Mouse (Mus musculus) forebrain, embryonic 11.5 days (tissue): ENCODE data around the gene Clasrp. TPM values are rescaled to one million over a fixed set of nuclear protein-coding genes. Genes with fewer than 3 reads are reported as not detected.

Experiments
- ATAC-seq: fragments of 200-750 bp; cut with Nextera tagmentation; replicated peaks from 2 replicates; pipeline ENCODE4 v1.8.0; 2017; ENCODE audit warnings: moderate TSS enrichment; ENCODE audit not compliant: low FRiP score
- DNase-seq: peaks from one replicate; pipeline ENCODE4 v3.0.0-alpha.2; 2017; ENCODE audit warnings: low spot score
- H3K27ac ChIP-seq: fragments of 300-500 bp; sonication (generic); 2 replicates; pipeline ENCODE4 v1.5.1; 2014; ENCODE audit warnings: low read depth, low read length
- H3K27me3 ChIP-seq: fragments of 300-500 bp; sonication (generic); 2 replicates; pipeline ENCODE4 v1.6.1; 2014; ENCODE audit warnings: mild to moderate bottlenecking, low read length, mixed read lengths; ENCODE audit not compliant: control insufficient read depth, insufficient read depth
- H3K36me3 ChIP-seq: fragments of 300-500 bp; sonication (generic); 2 replicates; pipeline ENCODE4 v1.6.1; 2014; ENCODE audit warnings: mild to moderate bottlenecking, low read length, moderate library complexity, mixed read lengths; ENCODE audit not compliant: control insufficient read depth, insufficient read depth
- H3K4me1 ChIP-seq: fragments of 300-500 bp; sonication (generic); replicated peaks from 2 replicates; pipeline ENCODE4 v1.6.1; 2014; ENCODE audit warnings: low read length, mixed read lengths; ENCODE audit not compliant: control insufficient read depth, insufficient read depth
- H3K4me2 ChIP-seq: fragments of 300-500 bp; sonication (generic); 2 replicates; pipeline ENCODE4 v1.6.1; 2014; ENCODE audit warnings: low read depth, mild to moderate bottlenecking, low read length, moderate library complexity, mixed read lengths; ENCODE audit not compliant: severe bottlenecking
- H3K4me3 ChIP-seq: fragments of 300-500 bp; sonication (generic); 2 replicates; pipeline ENCODE4 v1.5.1; 2014; ENCODE audit warnings: low read depth, low read length
- H3K9ac ChIP-seq: fragments of 300-500 bp; sonication (generic); 2 replicates; pipeline ENCODE4 v1.6.1; 2014; ENCODE audit warnings: low read length
- H3K9me3 ChIP-seq: fragments of 300-500 bp; sonication (generic); 2 replicates; pipeline ENCODE4 v1.6.1; 2016; ENCODE audit warnings: low read length, mixed read lengths; ENCODE audit not compliant: control insufficient read depth
- WGBS: fragments of 180-500 bp; shearing (Covaris S2); extraction: QIAGEN DNeasy Blood & Tissue Kit; methylation state at CpG from one replicate; pipeline ENCODE4 v1.1.7; 2014; 5-methylcytosine and 5-hydroxymethylcytosine counted together
- polyA plus RNA-seq: library from polyadenylated mRNA; unstranded; fragments of >200 nt; fragmentation: Nextera tagmentation; extraction: Ambion mirVana; gene quantifications from 2 replicates; pipeline ENCODE4 v1.2.1, GENCODE M21; 2014

The Clasrp gene
- polyA plus RNA-seq, 1 experiment from 2014 or later: 64.1 TPM

DNA sequence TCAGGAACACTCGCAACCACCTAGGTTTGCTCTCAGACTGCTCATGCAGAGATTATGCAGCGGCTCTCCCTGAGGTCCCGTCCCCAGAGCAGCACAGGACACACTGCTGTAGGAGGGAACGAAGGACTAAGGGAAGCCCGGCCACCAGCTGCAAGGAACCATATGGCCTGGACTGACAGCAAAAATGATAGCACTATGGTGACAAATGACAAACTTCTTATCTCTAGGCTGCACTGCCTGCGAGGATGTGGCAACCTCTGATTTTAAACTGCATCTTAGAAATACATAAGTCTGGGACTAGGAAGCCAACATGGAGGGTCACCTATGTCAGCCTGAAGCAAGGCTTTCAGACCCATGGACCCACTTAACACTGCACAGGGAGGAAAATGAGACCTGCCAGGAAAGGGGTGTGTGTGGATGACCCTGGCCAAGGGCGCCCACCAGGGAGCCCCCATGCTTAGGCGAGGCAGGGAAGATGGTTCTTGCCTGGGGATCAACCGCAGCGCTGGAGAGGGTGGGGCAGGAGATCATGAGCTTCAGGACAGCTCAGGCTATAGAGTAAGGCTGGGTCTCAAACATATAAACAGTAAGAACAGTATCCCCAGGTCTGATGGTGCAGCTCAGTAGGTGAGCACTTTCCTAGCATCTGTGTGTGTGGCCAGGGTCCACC lies 11.1 kb downstream of the Clasrp start:
- Histone ChIP-seq H3K4me2 (no peak overlapping the region), H3K9me3 (no peaks in the 10 kb centered on the region), H3K27me3 (no peaks in the 10 kb centered on the region), H3K27ac (no peak overlapping the region), H3K4me1 (no peaks in the 10 kb centered on the region), H3K4me3 (no peak overlapping the region), H3K9ac (no peak overlapping the region), H3K36me3 (peaks cover 17% of the 10 kb centered on the region)
- WGBS: 91% methylated on average over 10 of the region's 10 CpGs
- DNase-seq (no peak), ATAC-seq (no peak)

DNA sequence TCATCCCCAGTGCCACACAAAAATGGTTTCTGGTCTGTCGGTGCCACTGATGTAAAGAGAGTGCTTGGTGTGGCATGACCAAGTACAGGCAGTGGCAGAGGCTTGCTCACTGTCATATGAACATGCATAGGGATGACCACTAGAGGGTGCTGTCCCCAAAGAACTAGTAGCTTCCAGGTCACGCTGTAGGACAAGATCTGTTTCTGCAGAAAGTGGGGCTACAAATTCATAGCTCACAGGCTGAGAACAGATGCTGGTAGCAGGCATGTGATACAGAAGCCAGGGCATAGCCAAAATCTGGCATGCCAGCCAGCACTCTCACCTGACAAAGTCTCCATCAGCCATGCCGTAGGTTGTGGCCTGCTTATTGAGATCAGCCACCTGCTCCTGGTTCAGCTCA lies 14.4 kb downstream of the Clasrp start:
- Histone ChIP-seq H3K36me3 (peaks cover 38% of the 10 kb centered on the region), H3K4me1 (no peaks in the 10 kb centered on the region), H3K4me2 (no peak overlapping the region), H3K9me3 (no peaks in the 10 kb centered on the region), H3K4me3 (no peak overlapping the region), H3K9ac (no peak overlapping the region), H3K27ac (no peak overlapping the region), H3K27me3 (no peaks in the 10 kb centered on the region)
- WGBS: 68% methylated on average over 3 of the region's 3 CpGs
- 0 out of 2 replicates have a peak, but pooled peaks have one; percentile 40 for ATAC-seq
- DNase-seq: peak; percentile 76

DNA sequence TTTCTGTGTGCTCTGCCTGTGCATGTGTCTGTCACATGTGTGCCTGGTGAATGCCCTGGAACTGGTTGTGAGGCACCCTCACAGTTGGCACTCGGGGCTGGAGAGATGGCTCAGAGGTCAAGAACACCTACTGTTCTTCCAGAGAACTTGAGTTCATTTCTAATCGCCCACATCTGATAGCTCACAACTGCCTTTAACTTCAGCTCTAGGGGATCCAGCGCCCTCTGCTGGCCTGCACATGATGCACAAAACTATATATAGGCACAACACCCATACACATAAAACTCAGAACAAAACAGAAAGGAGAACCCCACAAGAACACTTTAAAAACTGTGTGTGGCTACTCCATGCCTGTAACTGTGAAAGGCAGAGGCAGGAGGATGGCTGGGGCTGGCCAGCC lies 15.1 kb downstream of the Clasrp start:
- H3K27me3 ChIP-seq: no peaks in the 10 kb centered on the region
- H3K9ac ChIP-seq: no peak overlapping the region
- DNase-seq (peak; percentile 74), ATAC-seq (no peak)
- no peaks in the 10 kb centered on the region for H3K9me3 ChIP-seq
- WGBS: 60% methylated on average over 3 of the region's 3 CpGs
- H3K4me2 ChIP-seq: no peak overlapping the region
- no peak overlapping the region for H3K4me3 ChIP-seq
- H3K27ac ChIP-seq: no peak overlapping the region
- peaks cover 42% of the 10 kb centered on the region for H3K36me3 ChIP-seq
- no peaks in the 10 kb centered on the region for H3K4me1 ChIP-seq

DNA sequence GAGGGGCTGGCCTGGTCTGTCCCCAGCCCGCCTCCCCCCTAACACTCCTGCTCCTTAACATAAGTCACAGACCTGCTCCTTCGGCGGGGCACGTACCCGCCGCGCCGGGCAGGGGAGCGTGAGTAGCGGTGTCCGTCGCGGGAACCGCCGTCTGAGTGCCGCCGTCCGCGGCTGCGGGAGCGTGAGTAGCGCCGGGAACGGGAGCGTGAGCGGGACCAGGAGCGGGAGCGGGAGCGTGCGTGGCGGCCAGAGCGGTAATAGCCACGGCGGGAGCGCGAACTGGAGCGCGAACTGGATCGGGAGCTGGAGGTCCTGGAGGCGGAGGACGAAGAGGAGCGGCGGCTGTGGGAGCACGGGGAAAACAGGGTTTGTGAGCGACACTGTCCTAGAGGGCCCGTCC lies 18.0 kb downstream of the Clasrp start:
- Histone ChIP-seq H3K27ac (no peak overlapping the region), H3K9ac (no peak overlapping the region), H3K9me3 (no peaks in the 10 kb centered on the region), H3K36me3 (peaks cover 42% of the 10 kb centered on the region), H3K4me2 (no peak overlapping the region), H3K27me3 (no peaks in the 10 kb centered on the region), H3K4me1 (no peaks in the 10 kb centered on the region), H3K4me3 (no peak overlapping the region)
- ATAC-seq (no peak), DNase-seq (no peak)
- 75% methylated on average over 46 of the region's 46 CpGs for WGBS

DNA sequence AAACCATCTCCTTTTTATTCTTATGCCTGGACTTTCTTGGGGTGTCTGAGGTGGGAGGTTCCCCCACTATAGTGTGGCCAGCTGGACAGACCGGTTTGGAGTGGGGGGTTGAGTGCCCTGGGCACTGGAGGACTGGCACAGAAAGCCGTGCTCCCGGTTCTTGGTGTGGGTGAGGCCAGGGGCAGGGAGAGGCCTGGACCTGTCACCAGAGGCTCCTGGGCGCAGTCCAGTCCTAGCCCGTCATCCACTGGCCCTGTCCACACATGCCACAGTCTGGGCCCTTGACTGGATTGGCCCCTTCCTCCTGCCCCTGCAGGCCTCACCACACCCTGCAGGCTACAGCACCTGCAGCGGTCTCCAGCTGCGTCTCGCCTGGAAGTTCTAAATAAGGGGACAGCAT lies 23.7 kb downstream of the Clasrp start:
- DNase-seq (no peak), ATAC-seq (no peak)
- H3K9ac ChIP-seq: no peak overlapping the region
- no peaks in the 10 kb centered on the region for H3K9me3 ChIP-seq
- peaks cover 13% of the 10 kb centered on the region for H3K36me3 ChIP-seq
- peaks cover 8% of the 10 kb centered on the region; the same call in 1 of the 2 replicates for H3K4me1 ChIP-seq
- no peak overlapping the region for H3K4me2 ChIP-seq
- peaks cover 32% of the 10 kb centered on the region for H3K27me3 ChIP-seq
- no peak overlapping the region for H3K27ac ChIP-seq
- WGBS: 84% methylated on average over 8 of the region's 8 CpGs
- no peak overlapping the region for H3K4me3 ChIP-seq

DNA sequence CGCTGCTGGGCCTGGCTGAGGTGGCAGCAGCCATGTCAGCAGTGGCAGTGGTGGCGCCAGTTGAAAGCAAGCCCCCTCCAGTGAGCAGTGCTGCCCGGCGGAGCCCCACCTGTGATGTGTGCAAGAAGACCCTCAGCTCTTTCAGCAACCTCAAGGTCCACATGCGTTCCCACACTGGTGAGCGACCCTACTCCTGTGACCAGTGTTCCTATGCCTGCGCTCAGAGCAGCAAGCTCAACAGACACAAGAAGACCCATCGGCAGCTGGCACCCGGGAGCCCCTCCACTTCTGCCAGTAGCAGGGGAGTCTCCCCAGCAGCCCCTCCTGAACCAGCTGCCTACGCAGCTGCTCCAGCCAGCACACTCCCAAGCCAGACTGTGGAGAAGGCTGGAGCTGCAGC lies 24.5 kb downstream of the Clasrp start:
- 82% methylated on average over 10 of the region's 10 CpGs for WGBS
- no peak overlapping the region for H3K27ac ChIP-seq
- no peaks in the 10 kb centered on the region for H3K9me3 ChIP-seq
- no peak overlapping the region for H3K4me2 ChIP-seq
- H3K4me1 ChIP-seq: peaks cover 8% of the 10 kb centered on the region; the same call in 1 of the 2 replicates
- no peak overlapping the region for H3K4me3 ChIP-seq
- DNase-seq (no peak), ATAC-seq (no peak)
- no peak overlapping the region for H3K9ac ChIP-seq
- H3K27me3 ChIP-seq: peaks cover 34% of the 10 kb centered on the region
- peaks cover 7% of the 10 kb centered on the region for H3K36me3 ChIP-seq

DNA sequence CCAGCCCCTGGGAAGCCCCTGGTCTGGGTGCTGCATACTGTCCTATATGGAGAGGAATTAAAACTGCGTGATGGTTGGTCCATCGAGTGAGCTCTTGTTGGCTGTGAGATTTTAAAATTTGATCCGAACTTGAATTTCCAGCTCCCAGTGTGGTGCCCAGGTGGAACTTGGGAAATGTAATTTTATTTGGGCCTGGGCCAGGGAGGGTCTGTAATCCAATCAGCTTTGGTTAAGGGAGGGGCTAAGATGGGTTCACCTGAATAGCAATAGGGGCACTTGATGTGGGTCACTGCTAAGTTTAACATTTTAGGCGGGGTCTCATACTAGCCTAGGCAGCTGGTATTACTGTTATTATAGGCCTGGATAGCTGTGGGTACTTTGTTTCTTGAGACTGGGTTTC lies 25.9 kb downstream of the Clasrp start:
- H3K4me1 ChIP-seq: peaks cover 8% of the 10 kb centered on the region; the same call in 1 of the 2 replicates
- ATAC-seq: no peak
- no peak overlapping the region for H3K4me2 ChIP-seq
- no peaks in the 10 kb centered on the region; the same call in 1 of the 2 replicates for H3K36me3 ChIP-seq
- H3K4me3 ChIP-seq: no peak overlapping the region
- no peak overlapping the region for H3K9ac ChIP-seq
- no peaks in the 10 kb centered on the region for H3K9me3 ChIP-seq
- WGBS: 66% methylated on average over 4 of the region's 4 CpGs
- peaks cover 36% of the 10 kb centered on the region for H3K27me3 ChIP-seq
- no peak for DNase-seq
- no peak overlapping the region for H3K27ac ChIP-seq

DNA sequence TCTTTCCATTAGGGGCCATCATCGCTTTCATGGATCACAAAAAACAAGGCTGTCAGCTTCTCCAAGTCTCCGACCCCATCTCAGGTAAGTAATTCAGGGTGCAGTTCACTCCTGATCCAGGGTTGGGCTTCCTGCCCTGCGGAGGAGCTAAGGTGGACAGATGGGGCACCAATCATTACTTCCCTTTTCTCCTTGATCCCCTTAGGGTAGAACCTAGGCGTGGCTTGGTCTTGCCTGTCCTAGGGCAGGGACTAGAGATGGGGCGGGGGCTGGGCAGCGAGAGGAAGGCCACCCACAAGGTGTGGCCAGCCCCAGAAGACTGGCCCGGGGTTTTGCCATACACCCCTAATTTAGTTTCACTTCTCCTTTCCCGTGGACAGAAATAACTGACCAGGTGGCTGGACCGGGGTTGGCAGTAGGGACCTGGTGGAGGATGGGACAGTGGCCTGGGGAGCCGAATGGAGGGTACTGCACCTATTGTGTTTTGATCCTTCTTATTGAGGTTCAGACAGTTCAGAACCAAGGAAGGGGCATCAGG lies 26.3 kb downstream of the Clasrp start:
- peaks cover 36% of the 10 kb centered on the region for H3K27me3 ChIP-seq
- no peak for ATAC-seq

More for the DNA sequence above, 26.3 kb downstream of the Clasrp start:
- H3K9ac ChIP-seq: no peak overlapping the region
- H3K9me3 ChIP-seq: no peaks in the 10 kb centered on the region
- H3K36me3 ChIP-seq: no peaks in the 10 kb centered on the region
- 17% methylated on average over 10 of the region's 10 CpGs for WGBS
- H3K27ac ChIP-seq: no peak overlapping the region
- H3K4me3 ChIP-seq: peak overlapping the region; percentile 29
- DNase-seq: no peak
- H3K4me1 ChIP-seq: peaks cover 8% of the 10 kb centered on the region; the same call in 1 of the 2 replicates
- H3K4me2 ChIP-seq: peak overlapping the region; percentile 55
